Mouse (Mus musculus) hindbrain, embryonic 11.5 days (tissue): ENCODE measurements around the gene Nars2. TPM values are rescaled to one million over a fixed set of nuclear protein-coding genes. Genes with fewer than 3 reads are reported as not detected.

ENCODE experiments used
- ATAC-seq: fragments of 200-750 bp; cut with Nextera tagmentation; 2 replicates; pipeline ENCODE4 v1.8.0; 2017; ENCODE audit warnings: mild to moderate bottlenecking, moderate TSS enrichment, moderate library complexity; ENCODE audit not compliant: low FRiP score
- DNase-seq: peaks from one replicate; pipeline ENCODE4 v3.0.0-alpha.2; 2015; ENCODE audit warnings: low spot score
- H3K27ac ChIP-seq: fragments of 300-500 bp; sonication (generic); 2 replicates; pipeline ENCODE4 v1.5.1; 2014; ENCODE audit warnings: mild to moderate bottlenecking, low read depth, low read length
- H3K27me3 ChIP-seq: fragments of 300-500 bp; sonication (generic); 2 replicates; pipeline ENCODE4 v1.6.1; 2014; ENCODE audit warnings: mild to moderate bottlenecking, low read length, moderate library complexity, mixed read lengths; ENCODE audit not compliant: control insufficient read depth, insufficient read depth
- H3K36me3 ChIP-seq: fragments of 300-500 bp; sonication (generic); 2 replicates; pipeline ENCODE4 v1.6.1; 2014; ENCODE audit warnings: mild to moderate bottlenecking, low read length, moderate library complexity, mixed read lengths; ENCODE audit not compliant: control insufficient read depth, insufficient read depth
- H3K4me1 ChIP-seq: fragments of 300-500 bp; sonication (generic); replicated peaks from 2 replicates; pipeline ENCODE4 v1.6.1; 2014; ENCODE audit warnings: low read length, mixed read lengths; ENCODE audit not compliant: control insufficient read depth, insufficient read depth
- H3K4me2 ChIP-seq: fragments of 300-500 bp; sonication (generic); replicated peaks from 2 replicates; pipeline ENCODE4 v1.6.1; 2014; ENCODE audit warnings: mild to moderate bottlenecking, low read depth, low read length
- H3K4me3 ChIP-seq: fragments of 300-500 bp; sonication (generic); 2 replicates; pipeline ENCODE4 v1.5.1; 2014; ENCODE audit warnings: low read depth, low read length
- H3K9ac ChIP-seq: fragments of 300-500 bp; sonication (generic); 2 replicates; pipeline ENCODE4 v1.6.1; 2014; ENCODE audit warnings: low read depth, low read length
- H3K9me3 ChIP-seq: fragments of 300-500 bp; sonication (generic); 2 replicates; pipeline ENCODE4 v1.6.1; 2016; ENCODE audit warnings: low read length; ENCODE audit not compliant: control insufficient read depth
- WGBS: fragments of 180-500 bp; shearing (Covaris S2); extraction: QIAGEN DNeasy Blood & Tissue Kit; methylation state at CpG from one replicate; pipeline ENCODE4 v1.1.7; 2014; 5-methylcytosine and 5-hydroxymethylcytosine counted together
- polyA plus RNA-seq: library from polyadenylated mRNA; unstranded; fragments of >200 nt; fragmentation: Nextera tagmentation; extraction: Ambion mirVana; gene quantifications from 2 replicates; pipeline ENCODE4 v1.2.1, GENCODE M21; 2014

Nars2 gene
- polyA plus RNA-seq, 1 experiment from 2014 or later: 22.1 TPM

GRCm38 (mm10) chr7:96981366-96981765 lies 30.1 kb downstream of the Nars2 start:
- Histone ChIP-seq H3K36me3 (no peaks in the 10 kb centered on the region), H3K9me3 (no peaks in the 10 kb centered on the region), H3K4me1 (no peaks in the 10 kb centered on the region), H3K4me3 (no peak overlapping the region), H3K27ac (no peak overlapping the region), H3K9ac (no peak overlapping the region), H3K27me3 (no peaks in the 10 kb centered on the region), H3K4me2 (no peak overlapping the region)
- ATAC-seq (no peak), DNase-seq (no peak)
- WGBS: 94% methylated on average over 2 of the region's 2 CpGs

- DNase-seq (peak; percentile 27), ATAC-seq (no peak)
- no peaks in the 10 kb centered on the region for H3K36me3 ChIP-seq
- no peak overlapping the region for H3K9ac ChIP-seq
- H3K4me3 ChIP-seq: no peak overlapping the region
- H3K9me3 ChIP-seq: no peaks in the 10 kb centered on the region
- 33% methylated on average over 7 of the region's 7 CpGs for WGBS
- H3K27ac ChIP-seq: peak overlapping the region; percentile 1; the same call in 1 of the 2 replicates
- no peaks in the 10 kb centered on the region for H3K27me3 ChIP-seq
- 0 out of 2 replicates have a peak, but pooled peaks cover 5% of the 10 kb centered on the region for H3K4me1 ChIP-seq
- H3K4me2 ChIP-seq: no peak overlapping the region
Measured at GRCm38 (mm10) chr7:96983660-96984347, 32.5 kb downstream of the Nars2 start.

DNA sequence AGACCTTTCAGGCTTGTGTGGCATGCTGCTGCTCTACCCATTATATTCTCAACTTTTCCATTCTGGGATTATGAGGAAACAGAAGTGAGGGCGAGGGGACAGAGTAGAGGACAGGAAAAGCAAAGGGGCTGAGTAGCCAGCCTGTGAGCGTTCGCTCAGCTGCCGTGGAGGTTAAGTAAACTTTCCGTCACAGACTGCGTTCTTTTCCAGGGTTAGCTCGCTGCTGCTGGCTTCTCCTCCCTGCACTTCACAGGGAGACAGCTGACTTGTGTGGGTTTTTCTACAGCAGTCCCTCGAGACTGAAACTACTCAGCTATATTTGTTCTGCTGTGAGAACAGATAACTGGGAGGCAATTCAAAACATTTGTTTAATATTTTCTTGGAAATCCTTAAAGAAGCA lies 34.5 kb downstream of the Nars2 start:
- 35% methylated on average over 8 of the region's 8 CpGs for WGBS
- Histone ChIP-seq H3K27me3 (no peaks in the 10 kb centered on the region), H3K9ac (no peak overlapping the region), H3K4me2 (no peak overlapping the region), H3K9me3 (no peaks in the 10 kb centered on the region), H3K27ac (no peak overlapping the region), H3K4me3 (no peak overlapping the region), H3K36me3 (no peaks in the 10 kb centered on the region), H3K4me1 (0 out of 2 replicates have a peak, but pooled peaks cover 5% of the 10 kb centered on the region)
- ATAC-seq (no peak), DNase-seq (peak; percentile 17)

- H3K4me2 ChIP-seq: no peak overlapping the region
- WGBS: 34% methylated on average over 9 of the region's 9 CpGs
Measured at GRCm38 (mm10) chr7:96986795-96987445, 35.6 kb downstream of the Nars2 start.

GRCm38 (mm10) chr7:96987676-96988075 lies 36.4 kb downstream of the Nars2 start:
- H3K9me3 ChIP-seq: no peaks in the 10 kb centered on the region
- ATAC-seq (no peak), DNase-seq (no peak)
- no peak overlapping the region for H3K4me3 ChIP-seq
- H3K36me3 ChIP-seq: no peaks in the 10 kb centered on the region
- no peak overlapping the region for H3K4me2 ChIP-seq
- 63% methylated on average over 4 of the region's 4 CpGs for WGBS
- H3K9ac ChIP-seq: no peak overlapping the region
- 0 out of 2 replicates have a peak, but pooled peaks cover 5% of the 10 kb centered on the region for H3K4me1 ChIP-seq
- H3K27ac ChIP-seq: no peak overlapping the region
- no peaks in the 10 kb centered on the region for H3K27me3 ChIP-seq

More at GRCm38 (mm10) chr7:96986795-96987445, 35.6 kb downstream of the Nars2 start:
- Histone ChIP-seq H3K9me3 (no peaks in the 10 kb centered on the region), H3K4me1 (0 out of 2 replicates have a peak, but pooled peaks cover 5% of the 10 kb centered on the region), H3K27me3 (no peaks in the 10 kb centered on the region), H3K4me3 (no peak overlapping the region), H3K36me3 (no peaks in the 10 kb centered on the region), H3K27ac (no peak overlapping the region), H3K9ac (no peak overlapping the region)
- DNase-seq (peak; percentile 72), ATAC-seq (peak; percentile 63)

- no peak for ATAC-seq
- Histone ChIP-seq H3K27ac (no peak overlapping the region), H3K4me1 (no peaks in the 10 kb centered on the region), H3K27me3 (no peaks in the 10 kb centered on the region), H3K36me3 (no peaks in the 10 kb centered on the region), H3K4me3 (no peak overlapping the region), H3K4me2 (no peak overlapping the region), H3K9me3 (no peaks in the 10 kb centered on the region), H3K9ac (no peak overlapping the region)
- DNase-seq: no peak
- WGBS: 87% methylated on average over 3 of the region's 3 CpGs
Measured at GRCm38 (mm10) chr7:97012956-97013355, 61.7 kb downstream of the Nars2 start.

GRCm38 (mm10) chr7:97018005-97018404 lies 66.7 kb downstream of the Nars2 start:
- Histone ChIP-seq H3K4me3 (no peak overlapping the region), H3K27me3 (no peaks in the 10 kb centered on the region), H3K4me2 (no peak overlapping the region), H3K27ac (no peak overlapping the region), H3K4me1 (no peaks in the 10 kb centered on the region), H3K9ac (no peak overlapping the region), H3K36me3 (no peaks in the 10 kb centered on the region), H3K9me3 (no peaks in the 10 kb centered on the region)
- 74% methylated on average over 4 of the region's 4 CpGs for WGBS
- no peak for ATAC-seq
- no peak for DNase-seq

GRCm38 (mm10) chr7:97018418-97018817 lies 67.1 kb downstream of the Nars2 start:
- H3K36me3 ChIP-seq: no peaks in the 10 kb centered on the region
- H3K4me3 ChIP-seq: no peak overlapping the region
- H3K9ac ChIP-seq: no peak overlapping the region
- no peaks in the 10 kb centered on the region for H3K4me1 ChIP-seq
- H3K4me2 ChIP-seq: no peak overlapping the region
- WGBS: 94% methylated on average over 3 of the region's 3 CpGs
- H3K27ac ChIP-seq: no peak overlapping the region
- H3K27me3 ChIP-seq: no peaks in the 10 kb centered on the region
- ATAC-seq (no peak), DNase-seq (no peak)
- H3K9me3 ChIP-seq: no peaks in the 10 kb centered on the region

DNA sequence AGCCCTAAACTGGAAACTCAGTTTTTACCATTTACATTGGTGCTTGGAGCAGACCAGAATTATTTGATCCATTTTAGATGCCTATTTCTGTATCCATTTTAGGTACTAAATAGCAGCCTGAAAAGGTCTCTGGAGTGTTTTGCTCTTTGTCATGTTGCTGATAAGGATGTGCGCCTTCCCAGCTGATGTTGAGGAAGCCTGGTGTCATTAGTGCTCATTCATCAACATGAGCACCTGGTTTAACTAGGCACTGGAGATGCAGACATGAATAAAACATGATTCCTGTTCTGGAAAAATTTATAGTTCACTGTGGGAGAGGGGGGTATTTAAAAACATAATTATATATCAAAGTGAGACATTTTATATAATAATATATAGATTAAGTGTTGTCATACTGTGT lies 68.0 kb downstream of the Nars2 start:
- H3K4me1 ChIP-seq: no peaks in the 10 kb centered on the region
- no peak overlapping the region for H3K27ac ChIP-seq
- no peaks in the 10 kb centered on the region for H3K36me3 ChIP-seq
- WGBS: 80% methylated on average over 1 of the region's 1 CpGs
- ATAC-seq (0 out of 2 replicates have a peak, but pooled peaks have one; percentile 49), DNase-seq (no peak)
- no peak overlapping the region for H3K4me2 ChIP-seq
- no peak overlapping the region for H3K9ac ChIP-seq
- no peak overlapping the region for H3K4me3 ChIP-seq
- no peaks in the 10 kb centered on the region for H3K9me3 ChIP-seq
- H3K27me3 ChIP-seq: no peaks in the 10 kb centered on the region
